Mouse (Mus musculus) liver, embryonic 14.5 days (tissue): ENCODE results near the gene Stat5b. TPM values are rescaled to one million over a fixed set of nuclear protein-coding genes. Genes with fewer than 3 reads are reported as not detected.

Experiments
- ATAC-seq: fragments of 200-750 bp; cut with Nextera tagmentation; 2 replicates; pipeline ENCODE4 v1.8.0; 2017; ENCODE audit warnings: moderate number of reproducible peaks, mild to moderate bottlenecking, moderate library complexity; ENCODE audit not compliant: insufficient read depth
- DNase-seq, 3 experiments: peaks; one replicate each; pipeline ENCODE4 v3.0.0-alpha.2; 2012 to 2013; ENCODE audit warnings: low read depth in 3 of 3, low spot score in 3 of 3
- H3K27ac ChIP-seq: fragments of 300-500 bp; sonication (generic); 2 replicates; pipeline ENCODE4 v1.5.1; 2014; ENCODE audit warnings: moderate library complexity, mild to moderate bottlenecking, control low read depth, inconsistent platforms
- H3K27me3 ChIP-seq: fragments of 300-500 bp; sonication (generic); 2 replicates; pipeline ENCODE4 v1.6.1; 2014; ENCODE audit warnings: mild to moderate bottlenecking, low read length, moderate library complexity; ENCODE audit not compliant: control insufficient read depth, insufficient read depth
- H3K36me3 ChIP-seq: fragments of 300-500 bp; sonication (generic); replicated peaks from 2 replicates; pipeline ENCODE4 v1.6.1; 2014; ENCODE audit warnings: low read depth; ENCODE audit not compliant: control insufficient read depth, insufficient read depth
- H3K4me1 ChIP-seq, 2 experiments: fragments of 200-500 bp in 1 of 2; fragments of 300-500 bp in 1 of 2; sonication (generic) in 1 of 2; replicated peaks; 2 replicates each; pipeline ENCODE4 v1.6.1; 2012 to 2014; ENCODE audit warnings: antibody characterized with exemption in 1 of 2, inconsistent platforms in 1 of 2, low read length in 1 of 2; ENCODE audit not compliant: control insufficient read depth in 2 of 2, insufficient read depth in 2 of 2
- H3K4me2 ChIP-seq: fragments of 300-500 bp; sonication (generic); 2 replicates; pipeline ENCODE4 v1.6.1; 2014; ENCODE audit warnings: low read depth, mild to moderate bottlenecking, control low read depth, moderate library complexity
- H3K4me3 ChIP-seq, 2 experiments: fragments of 200-500 bp in 1 of 2; fragments of 300-500 bp in 1 of 2; sonication (generic) in 1 of 2; 2 replicates each; pipeline ENCODE4 v1.5.1; 2012 to 2014; ENCODE audit warnings: low read depth in 2 of 2, low read length in 2 of 2, mild to moderate bottlenecking in 2 of 2, control low read depth in 1 of 2, inconsistent platforms in 1 of 2, moderate library complexity in 1 of 2; ENCODE audit not compliant: insufficient read depth in 1 of 2
- H3K9ac ChIP-seq: fragments of 300-500 bp; sonication (generic); replicated peaks from 2 replicates; pipeline ENCODE4 v1.6.1; 2014; ENCODE audit warnings: mild to moderate bottlenecking, control low read depth, moderate library complexity
- H3K9me3 ChIP-seq: fragments of 300-500 bp; sonication (generic); 2 replicates; pipeline ENCODE4 v1.6.1; 2016; ENCODE audit warnings: low read length, mixed read lengths; ENCODE audit not compliant: control insufficient read depth
- CTCF ChIP-seq: IDR thresholded peaks from 2 replicates; pipeline ENCODE4 v1.5.1; 2016; ENCODE audit warnings: antibody characterized with exemption, low read depth, control low read depth
- EP300 ChIP-seq: IDR thresholded peaks from 2 replicates; pipeline ENCODE4 v1.6.1; 2016; ENCODE audit warnings: antibody characterized with exemption, low read depth
- WGBS: fragments of 180-500 bp; shearing (Covaris S2); extraction: QIAGEN DNeasy Blood & Tissue Kit; methylation state at CpG from one replicate; pipeline ENCODE4 v1.1.7; 2014; ENCODE audit not compliant: insufficient replicate concordance; 5-methylcytosine and 5-hydroxymethylcytosine counted together
- polyA plus RNA-seq, 2 experiments: library from polyadenylated mRNA; depleted of rRNA in 1 of 2; stranded (reverse) in 1 of 2; unstranded in 1 of 2; fragments of >200 nt; fragmentation: Nextera tagmentation in 1 of 2; extraction: Ambion mirVana in 1 of 2; gene quantifications; 2 replicates each; pipeline versions ENCODE4 v1.2.1 to v1.2.3; 2012 to 2014

Gene Stat5b
- polyA plus RNA-seq, 2 experiments, result 12.4 to 16.4 TPM

- DNase-seq, result no peak
- Histone ChIP-seq H3K4me1 (peaks cover 4 to 18% of the 10 kb centered on the region in 2 experiments; a peak in 3 of 4 replicates), H3K9ac (no peak overlapping the region), H3K27me3 (no peaks in the 10 kb centered on the region), H3K36me3 (peaks cover 4% of the 10 kb centered on the region; the same call in 1 of the 2 replicates), H3K9me3 (no peaks in the 10 kb centered on the region), H3K4me2 (no peak overlapping the region), H3K27ac (no peak overlapping the region), H3K4me3 (no peak overlapping the region)
- ATAC-seq, result no peak
- TF ChIP-seq EP300 (no peak), CTCF (peak; percentile 52)
- 93% methylated on average over 2 of the region's 2 CpGs for WGBS
These were observed 39.4 kb downstream of the Stat5b start for GRCm38 (mm10) chr11:100811132-100811531.

DNA sequence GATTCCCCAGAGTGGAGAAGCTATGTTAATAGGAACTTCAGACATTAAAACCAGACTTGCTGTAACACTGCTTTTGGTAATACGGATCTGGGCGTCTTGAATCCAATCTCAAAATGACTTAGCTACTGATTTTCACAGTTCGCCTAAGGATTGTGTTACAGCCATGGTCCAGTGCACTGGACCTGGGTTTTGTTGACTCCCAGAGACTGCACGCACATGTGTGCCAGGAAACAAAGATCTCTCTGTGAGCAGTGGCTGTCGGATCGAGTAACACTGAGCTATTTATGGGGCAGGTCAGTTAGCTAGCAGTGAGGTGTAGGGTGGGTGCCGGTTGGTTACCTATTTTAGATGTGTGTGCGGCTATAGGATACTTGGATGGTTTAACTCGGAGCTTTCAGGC, 40.0 kb downstream of the Stat5b start:
- 77% methylated on average over 9 of the region's 9 CpGs for WGBS
- no peaks in the 10 kb centered on the region for H3K27me3 ChIP-seq
- peaks cover under 1 to 12% of the 10 kb centered on the region in 2 experiments; a peak in 3 of 4 replicates for H3K4me1 ChIP-seq
- DNase-seq (no peak), ATAC-seq (no peak)
- no peak overlapping the region for H3K27ac ChIP-seq
- H3K36me3 ChIP-seq, result peaks cover 4% of the 10 kb centered on the region; the same call in 1 of the 2 replicates
- no peak overlapping the region for H3K4me2 ChIP-seq
- H3K9ac ChIP-seq, result no peak overlapping the region
- H3K9me3 ChIP-seq, result no peaks in the 10 kb centered on the region
- no peak for TF ChIP-seq CTCF
- no peak for TF ChIP-seq EP300
- H3K4me3 ChIP-seq, result no peak overlapping the region

GRCm38 (mm10) chr11:100806380-100807305, 43.9 kb downstream of the Stat5b start:
- Histone ChIP-seq H3K4me2 (no peak overlapping the region), H3K36me3 (peaks cover 27% of the 10 kb centered on the region), H3K9ac (no peak overlapping the region), H3K27me3 (no peaks in the 10 kb centered on the region), H3K4me3 (no peak overlapping the region), H3K4me1 (no peaks in the 10 kb centered on the region), H3K27ac (no peak overlapping the region), H3K9me3 (no peaks in the 10 kb centered on the region)
- TF ChIP-seq EP300 (no peak), CTCF (no peak)
- ATAC-seq, result no peak
- no peak for DNase-seq
- WGBS, result 80% methylated on average over 20 of the region's 20 CpGs

- Histone ChIP-seq H3K4me2 (no peak overlapping the region), H3K9me3 (no peaks in the 10 kb centered on the region), H3K27ac (no peak overlapping the region), H3K27me3 (no peaks in the 10 kb centered on the region), H3K9ac (no peak overlapping the region), H3K4me1 (no peaks in the 10 kb centered on the region), H3K36me3 (peaks cover 30% of the 10 kb centered on the region), H3K4me3 (no peak overlapping the region)
- WGBS, result 63% methylated on average over 7 of the region's 7 CpGs
- DNase-seq, result no peak
- TF ChIP-seq CTCF (no peak), EP300 (no peak)
- ATAC-seq, result no peak
These were observed 45.0 kb downstream of the Stat5b start for GRCm38 (mm10) chr11:100805535-100805934.

- DNase-seq (no peak), ATAC-seq (no peak)
- H3K36me3 ChIP-seq, result peaks cover 30% of the 10 kb centered on the region
These were observed 46.1 kb downstream of the Stat5b start for GRCm38 (mm10) chr11:100804409-100804808.

More at GRCm38 (mm10) chr11:100804409-100804808, 46.1 kb downstream of the Stat5b start:
- H3K9ac ChIP-seq, result no peak overlapping the region
- H3K27me3 ChIP-seq, result no peaks in the 10 kb centered on the region
- no peak overlapping the region for H3K4me3 ChIP-seq
- H3K4me2 ChIP-seq, result no peak overlapping the region
- 66% methylated on average over 10 of the region's 10 CpGs for WGBS
- no peaks in the 10 kb centered on the region for H3K9me3 ChIP-seq
- TF ChIP-seq CTCF, result no peak
- no peak for TF ChIP-seq EP300
- no peak overlapping the region for H3K27ac ChIP-seq
- H3K4me1 ChIP-seq, result no peaks in the 10 kb centered on the region
